Comparison of ENCODE assay signal across 8 mouse cellular contexts in the genomic region with DNA sequence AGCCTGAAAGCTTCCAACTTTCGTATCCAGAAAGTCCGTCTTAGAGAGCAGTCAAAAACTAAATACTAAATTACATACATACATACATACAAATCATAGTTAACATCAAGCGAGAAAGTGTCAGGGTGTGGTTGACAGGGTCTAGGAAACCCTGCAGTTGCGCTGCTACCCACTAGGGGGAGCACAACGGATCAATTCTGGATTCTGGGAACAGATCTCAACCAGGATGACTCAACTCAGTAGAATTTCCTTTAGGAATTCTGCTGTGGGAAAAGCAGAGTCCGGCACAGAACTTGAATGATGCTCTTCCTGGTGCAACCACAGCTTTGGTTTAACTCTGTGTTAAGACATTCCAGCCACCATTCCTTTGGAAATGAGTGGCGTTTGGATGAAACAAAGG. TPM values are rescaled to one million over a fixed set of nuclear protein-coding genes. Genes with fewer than 3 reads are reported as not detected.
DNase-seq lines count a peak whose midpoint lies in the region; ATAC-seq and TF ChIP-seq lines count a peak whose summit lies in the region.
"Had no signal": no experiment of that assay in that cellular context is flagged by ENCODE, and none has a peak within 500 bp of the region (broad histone marks: within the 10 kb centered on the region; RNA-seq: fewer than 3 reads in every experiment).

No protein-coding gene starts in this region.

- H3K9ac ChIP-seq in ES-Bruce4 (ENCODE audit: low read depth, poor library complexity, severe bottlenecking) = no peak overlapping the region
- H3K9ac ChIP-seq in embryonic facial prominence, embryonic 14.5 days (ENCODE audit: low read depth, low read length) = no peak overlapping the region
- no peak overlapping the region for H3K9ac ChIP-seq in heart, embryonic 14.5 days (ENCODE audit: low read length)

- peaks cover 3% of the 10 kb centered on the region for H3K4me1 ChIP-seq in ES-Bruce4 (ENCODE audit: control insufficient read depth, insufficient read depth, low read length)
- H3K4me1 ChIP-seq in embryonic facial prominence, embryonic 14.5 days (ENCODE audit: control insufficient read depth, insufficient read depth, low read length) = peaks cover 19% of the 10 kb centered on the region
- peaks cover 5 to 16% of the 10 kb centered on the region in 2 experiments for H3K4me1 ChIP-seq in heart, embryonic 14.5 days (ENCODE audit: control insufficient read depth in 2 of 2, insufficient read depth in 2 of 2, low read length in 2 of 2)

- peak overlapping the region; percentile 15; the same call in 1 of the 2 replicates for H3K27ac ChIP-seq in ES-Bruce4 (ENCODE audit: insufficient read depth, low read length)
- no peak overlapping the region for H3K27ac ChIP-seq in embryonic facial prominence, embryonic 14.5 days (replicated peaks; ENCODE audit: low read depth, low read length)
- peak overlapping the region in 1 of 2 experiments; percentile 44; a peak in 2 of 4 replicates for H3K27ac ChIP-seq in heart, embryonic 14.5 days (replicated peaks in 1 of 2; ENCODE audit: control insufficient read depth in 1 of 2, insufficient read depth in 1 of 2, low read depth in 2 of 2, low read length in 2 of 2)

- TF ChIP-seq CTCF in ES-Bruce4 (IDR thresholded peaks at IDR 0.05; ENCODE audit: low read depth, low read length) = peak; percentile 73

- H3K9me3 ChIP-seq in ES-Bruce4 (replicated peaks; ENCODE audit: control insufficient read depth, insufficient read depth, low read length, poor library complexity, severe bottlenecking) = no peaks in the 10 kb centered on the region
- no peaks in the 10 kb centered on the region for H3K9me3 ChIP-seq in embryonic facial prominence, embryonic 14.5 days (ENCODE audit: control insufficient read depth, low read length)
- no peaks in the 10 kb centered on the region for H3K9me3 ChIP-seq in heart, embryonic 14.5 days (ENCODE audit: control insufficient read depth, low read length)

- H3K36me3 ChIP-seq in ES-Bruce4 (ENCODE audit: control insufficient read depth, insufficient read depth, low read length, poor library complexity, severe bottlenecking) = peaks cover 17% of the 10 kb centered on the region
- peaks cover 36% of the 10 kb centered on the region for H3K36me3 ChIP-seq in embryonic facial prominence, embryonic 14.5 days (ENCODE audit: control insufficient read depth, insufficient read depth, low read length)
- peaks cover 34% of the 10 kb centered on the region for H3K36me3 ChIP-seq in heart, embryonic 14.5 days (ENCODE audit: control insufficient read depth, insufficient read depth, low read length)

- ATAC-seq in embryonic facial prominence, embryonic 14.5 days (ENCODE audit: low read depth) = no peak
- no peak for ATAC-seq in heart, embryonic 14.5 days (ENCODE audit: insufficient number of reproducible peaks, insufficient read depth, low FRiP score, low read depth)

- H3K27me3 ChIP-seq in ES-Bruce4 (ENCODE audit: control insufficient read depth, insufficient read depth, low read length, poor library complexity, severe bottlenecking) = no peaks in the 10 kb centered on the region
- no peaks in the 10 kb centered on the region for H3K27me3 ChIP-seq in embryonic facial prominence, embryonic 14.5 days (replicated peaks; ENCODE audit: control insufficient read depth, insufficient read depth, low read length)
- H3K27me3 ChIP-seq in heart, embryonic 14.5 days (ENCODE audit: control insufficient read depth, insufficient read depth, low read length) = no peaks in the 10 kb centered on the region

- no peak for TF ChIP-seq POLR2A in ES-Bruce4 (IDR thresholded peaks at IDR 0.05; ENCODE audit: insufficient read depth, low read length)

- TF ChIP-seq EP300 in ES-Bruce4 (IDR thresholded peaks at IDR 0.05; ENCODE audit: insufficient read depth, low read depth, low read length) = no peak

- H3K4me3 ChIP-seq in ES-Bruce4 (ENCODE audit: low read depth, low read length) = no peak overlapping the region
- H3K4me3 ChIP-seq in embryonic facial prominence, embryonic 14.5 days (ENCODE audit: low read depth, low read length) = no peak overlapping the region
- peak overlapping the region in 1 of 2 experiments; percentile 6; a peak in 2 of 4 replicates for H3K4me3 ChIP-seq in heart, embryonic 14.5 days (ENCODE audit: control insufficient read depth in 1 of 2, insufficient read depth in 1 of 2, low read depth in 1 of 2, low read length in 2 of 2)

- DNase-seq in WW6 (ENCODE audit: low read depth, low spot score) = peak; percentile 48
- DNase-seq in embryonic facial prominence, embryonic 14.5 days (ENCODE audit: low spot score) = peak; percentile 74
- peak; percentile 32 for DNase-seq in layer of hippocampus, adult 9-11 months
- DNase-seq in lung, postnatal 36 days = peak; percentile 82
- DNase-seq in testis, postnatal 10 days (ENCODE audit: low spot score) = peak; percentile 77

- WGBS in embryonic facial prominence, embryonic 14.5 days = 35% methylated on average over 7 of the region's 7 CpGs
- WGBS in heart, embryonic 14.5 days = 26% methylated on average over 7 of the region's 7 CpGs

- H3K4me2 ChIP-seq in embryonic facial prominence, embryonic 14.5 days (ENCODE audit: low read depth, low read length) = peak overlapping the region; percentile 60
- H3K4me2 ChIP-seq in heart, embryonic 14.5 days (ENCODE audit: low read length) = peak overlapping the region; percentile 47

RNA-seq across cellular contexts. Expression of gene S100a11, which starts 2.3 kb away (rescaled TPM):
- 661 and 677 TPM in 2 replicates for polyA plus RNA-seq in ES-Bruce4 (2011; ENCODE audit: insufficient read depth, insufficient read length, low read depth, missing spikeins)
- polyA plus RNA-seq in embryonic facial prominence, embryonic 14.5 days (2014; fragmentation: Nextera tagmentation; extraction: Ambion mirVana) = 1,533 and 1,735 TPM in 2 replicates
- 880 and 961 TPM in 2 replicates for polyA plus RNA-seq in heart, embryonic 14.5 days (2014; fragmentation: Nextera tagmentation; extraction: Ambion mirVana)

RNA-seq across cellular contexts. Expression of gene S100a10, which starts 32.3 kb away (rescaled TPM):
- 468 and 470 TPM in 2 replicates for polyA plus RNA-seq in ES-Bruce4 (2011; ENCODE audit: insufficient read depth, insufficient read length, low read depth, missing spikeins)
- polyA plus RNA-seq in embryonic facial prominence, embryonic 14.5 days (2014; fragmentation: Nextera tagmentation; extraction: Ambion mirVana) = 687 and 752 TPM in 2 replicates
- 211 and 238 TPM in 2 replicates for polyA plus RNA-seq in heart, embryonic 14.5 days (2014; fragmentation: Nextera tagmentation; extraction: Ambion mirVana)

RNA-seq across cellular contexts. Expression of gene Tchhl1, which starts 54.1 kb away (rescaled TPM):
- not detected in 2 replicates for polyA plus RNA-seq in ES-Bruce4 (2011; ENCODE audit: insufficient read depth, insufficient read length, low read depth, missing spikeins)
- 0.18 TPM in 1 of 2 replicates, not detected in the other for polyA plus RNA-seq in embryonic facial prominence, embryonic 14.5 days (2014; fragmentation: Nextera tagmentation; extraction: Ambion mirVana)
- not detected in 2 replicates for polyA plus RNA-seq in heart, embryonic 14.5 days (2014; fragmentation: Nextera tagmentation; extraction: Ambion mirVana)
- polyA plus RNA-seq: liver, embryonic 16.5 days had no signal

Comparison
In these comparisons a context has a peak if more than half of its experiments do, and no peak if none do; other contexts are left out.
1. DNase-seq: peak in every context shown above with its lines; median percentile 82 in lung, postnatal 36 days; 77 in testis, postnatal 10 days; 74 in embryonic facial prominence, embryonic 14.5 days; 48 in WW6; 32 in layer of hippocampus, adult 9-11 months.